ENCODE assay signal across 10 mouse cellular contexts in the genomic region with DNA sequence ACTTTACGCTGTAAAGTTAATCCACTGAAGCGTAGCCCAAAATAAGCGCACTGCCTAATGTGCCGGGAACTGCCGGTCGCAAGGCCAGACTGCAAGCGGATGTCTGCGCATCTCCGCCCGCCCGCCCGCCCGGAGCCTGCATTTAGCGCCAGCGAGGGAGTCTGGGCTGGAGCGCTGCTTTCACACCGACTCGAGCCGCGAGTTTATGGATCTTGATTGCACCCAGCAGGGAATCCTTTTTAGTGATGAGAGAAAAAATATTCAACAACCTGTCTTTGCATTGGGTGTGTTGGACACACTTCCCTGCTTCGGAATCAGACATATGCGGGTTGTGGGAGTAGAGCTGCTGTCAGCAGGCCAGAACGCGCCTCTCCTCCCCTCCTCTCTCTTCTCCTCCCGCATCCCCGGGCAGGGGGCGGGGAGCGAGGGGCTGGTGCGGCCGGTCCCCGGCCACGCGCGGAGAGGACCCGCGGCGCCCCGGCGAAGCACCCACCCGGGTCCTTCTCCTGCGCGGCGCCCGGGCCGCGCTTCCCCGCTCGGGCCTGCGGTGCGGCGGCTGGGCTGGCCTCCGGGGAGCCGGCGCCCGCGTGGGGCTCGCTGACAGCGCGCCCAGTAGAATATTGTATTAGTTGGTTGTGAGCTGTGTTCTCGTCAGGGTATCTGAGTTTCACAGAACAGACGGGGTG. TPM values are rescaled to one million over a fixed set of nuclear protein-coding genes. Genes with fewer than 3 reads are reported as not detected.
A peak's percentile ranks its signal among the peaks of the same experiment; 100 is the strongest.
DNase-seq lines count a peak whose midpoint lies in the region; ATAC-seq and TF ChIP-seq lines count a peak whose summit lies in the region.
"Had no signal": no experiment of that assay in that cellular context is flagged by ENCODE, and none has a peak within 500 bp of the region (broad histone marks: within the 10 kb centered on the region; RNA-seq: fewer than 3 reads in every experiment).

No protein-coding gene starts in this region.

- in situ Hi-C loops in ES-E14 (cut with MboI; ENCODE audit: low sequenced_read_pairs in 2 of 2, unreplicated experiment in 2 of 2) = no loop called here

- H3K4me1 ChIP-seq in ES-E14 (ENCODE audit: control insufficient read depth in 2 of 2, insufficient read depth in 2 of 2, low read length in 2 of 2, poor library complexity in 1 of 2) = peaks cover 0 to 12% of the 10 kb centered on the region in 2 experiments; a peak in 2 of 4 replicates
- 0 out of 2 replicates have a peak, but pooled peaks cover 9% of the 10 kb centered on the region for H3K4me1 ChIP-seq in forebrain, postnatal 0 days (ENCODE audit: insufficient read depth)
- peaks cover 27% of the 10 kb centered on the region for H3K4me1 ChIP-seq in midbrain, embryonic 10.5 days

- no peaks in the 10 kb centered on the region for H3K9me3 ChIP-seq in ES-E14 (ENCODE audit: control insufficient read depth, insufficient read depth, low read depth, low read length)
- no peaks in the 10 kb centered on the region for H3K9me3 ChIP-seq in forebrain, postnatal 0 days (ENCODE audit: low read length)
- no peaks in the 10 kb centered on the region for H3K9me3 ChIP-seq in midbrain, embryonic 10.5 days (replicated peaks)

- H3K4me3 ChIP-seq in ES-E14 (ENCODE audit: insufficient read depth in 1 of 2, low read depth in 1 of 2, low read length in 2 of 2, poor library complexity in 1 of 2, severe bottlenecking in 1 of 2) = peak overlapping the region; percentile 54 to 57
- H3K4me3 ChIP-seq in forebrain, postnatal 0 days (ENCODE audit: low read depth, low read length) = peak overlapping the region; percentile 42
- H3K4me3 ChIP-seq in midbrain, embryonic 10.5 days = peak overlapping the region; percentile 69
- H3K4me3 ChIP-seq: erythroblast, embryonic 14.5 days had no signal

- no peak for TF ChIP-seq CTCF in forebrain, postnatal 0 days (IDR thresholded peaks at IDR 0.05; ENCODE audit: low read depth)

- peak; percentile 34 to 43 for DNase-seq in cerebellum, postnatal 10 days
- DNase-seq in cerebellum, adult 11 months = no peak
- DNase-seq in ES-E14 (ENCODE audit: low read depth, low spot score) = no peak
- peak; percentile 85 for DNase-seq in forebrain, postnatal 0 days
- DNase-seq in layer of hippocampus, adult 11-12 months (ENCODE audit: low spot score) = peak; percentile 61
- peak; percentile 60 for DNase-seq in midbrain, embryonic 10.5 days (ENCODE audit: low spot score)
- peak; percentile 85 for DNase-seq in telencephalon, adult 2 months (ENCODE audit: low read depth, low spot score)
- DNase-seq in gastrocnemius, adult 18-20 months (ENCODE audit: low spot score) = no peak

- ATAC-seq in forebrain, postnatal 0 days = peak; percentile 89

- no peaks in the 10 kb centered on the region for H3K27me3 ChIP-seq in forebrain, postnatal 0 days (ENCODE audit: insufficient read depth, low read length)
- peaks cover 85% of the 10 kb centered on the region for H3K27me3 ChIP-seq in midbrain, embryonic 10.5 days (ENCODE audit: low read depth, poor library complexity, severe bottlenecking)

- no peak overlapping the region for H3K27ac ChIP-seq in ES-E14 (ENCODE audit: insufficient read depth, low read depth, low read length, poor library complexity, severe bottlenecking)
- peak overlapping the region; percentile 89 for H3K27ac ChIP-seq in forebrain, postnatal 0 days (ENCODE audit: low read depth, low read length)
- peak overlapping the region; percentile 78 for H3K27ac ChIP-seq in midbrain, embryonic 10.5 days (replicated peaks)

- H3K4me2 ChIP-seq in forebrain, postnatal 0 days (ENCODE audit: low read depth) = peak overlapping the region; percentile 92

- no peaks in the 10 kb centered on the region for H3K36me3 ChIP-seq in ES-E14 (ENCODE audit: control insufficient read depth, insufficient read depth, low read length, poor library complexity, severe bottlenecking)
- H3K36me3 ChIP-seq in forebrain, postnatal 0 days (ENCODE audit: insufficient read depth) = no peaks in the 10 kb centered on the region
- no peaks in the 10 kb centered on the region for H3K36me3 ChIP-seq in midbrain, embryonic 10.5 days

- WGBS in forebrain, postnatal 0 days = 3% methylated on average over 52 of the region's 61 CpGs
- under 1% methylated on average over 61 of the region's 61 CpGs for WGBS in midbrain, embryonic 10.5 days

- no peak overlapping the region; the same call in 1 of the 2 replicates for H3K9ac ChIP-seq in ES-E14 (ENCODE audit: insufficient read depth, low read depth, low read length, poor library complexity, severe bottlenecking)
- peak overlapping the region; percentile 60 for H3K9ac ChIP-seq in forebrain, postnatal 0 days

TF ChIP-seq in ES-E14, 5 proteins besides CTCF, POLR2A, EP300 and RAD21:
- TF ChIP-seq ZNF384 (IDR thresholded peaks at IDR 0.05; ENCODE audit: low read depth, low read length) (no peak), CHD2 (IDR thresholded peaks at IDR 0.05; ENCODE audit: low read depth, low read length) (no peak), HCFC1 (IDR thresholded peaks at IDR 0.05; ENCODE audit: borderline replicate concordance, insufficient read depth, low read length) (no peak), ZC3H11A (IDR thresholded peaks at IDR 0.05; ENCODE audit: borderline replicate concordance, low read depth, low read length) (no peak), MAFK (IDR thresholded peaks at IDR 0.05; ENCODE audit: insufficient read depth, low read depth, low read length) (no peak)

RNA-seq across cellular contexts. Expression of a gene that starts 35.2 kb away (rescaled TPM):
- not detected in 2 replicates for total RNA-seq in ES-E14 (2012; rRNA removed)
- total RNA-seq in forebrain, postnatal 0 days (2014; rRNA removed) = 0.23 TPM in 1 of 2 replicates, not detected in the other
- polyA plus RNA-seq in forebrain, postnatal 0 days (2015; fragmentation: Nextera tagmentation; extraction: Ambion mirVana) = 0.18 TPM in 1 of 2 replicates, not detected in the other
- 0.73 and 1.9 TPM in 2 replicates for polyA plus RNA-seq in midbrain, embryonic 10.5 days (2016; fragmentation: Nextera tagmentation; extraction: Ambion mirVana)
- total RNA-seq in gastrocnemius, adult 18-20 months (2021) = not detected
- polyA plus RNA-seq: C2C12; erythroblast, embryonic 14.5 days had no signal

Comparison
In these comparisons a context has a peak if more than half of its experiments do, and no peak if none do; other contexts are left out.
1. DNase-seq: peak in cerebellum, postnatal 10 days (2 of 2), forebrain, postnatal 0 days (single experiment), layer of hippocampus, adult 11-12 months (single experiment), midbrain, embryonic 10.5 days (single experiment) and telencephalon, adult 2 months (single experiment); none in cerebellum, adult 11 months (single experiment), ES-E14 (single experiment) and gastrocnemius, adult 18-20 months (single experiment).
2. Peak in every context shown above with its lines, with median percentiles within 50 percentile points of each other: H3K4me3 ChIP-seq.